Mouse (Mus musculus) small intestine, adult 2 months (tissue): Measurements from ENCODE around the gene Dennd2d.

ENCODE experiments used
- CTCF ChIP-seq: fragments of 200-500 bp; IDR thresholded peaks from 2 replicates; pipeline ENCODE4 v1.5.1; 2012; ENCODE audit warnings: low read depth, mild to moderate bottlenecking, control low read depth, inconsistent platforms, low read length, moderate library complexity, mixed read lengths; ENCODE audit not compliant: insufficient replicate concordance, insufficient read length; ENCODE audit errors: extremely low read depth
- POLR2A ChIP-seq: fragments of 200-500 bp; IDR thresholded peaks from 2 replicates; pipeline ENCODE4 v1.6.1; 2012; ENCODE audit warnings: low read depth, mild to moderate bottlenecking, control low read depth, inconsistent platforms, low read length, moderate library complexity

GRCm38 (mm10) chr3:106464750-106465149 is 17.5 kb upstream of the Dennd2d start:
- TF ChIP-seq CTCF: no peak
- TF ChIP-seq POLR2A: no peak
